Mouse (Mus musculus) brain, embryonic 14.5 days (tissue): Measurements from ENCODE around the gene Nmnat1.

Experiments
- CTCF ChIP-seq: fragments of 200-500 bp; IDR thresholded peaks from 2 replicates; pipeline ENCODE4 v1.5.1; 2012; ENCODE audit warnings: inconsistent platforms, mild to moderate bottlenecking, moderate library complexity, borderline replicate concordance; ENCODE audit not compliant: insufficient read depth, insufficient read length; ENCODE audit errors: extremely low read depth
- POLR2A ChIP-seq: fragments of 200-500 bp; IDR thresholded peaks from 2 replicates; pipeline ENCODE4 v1.6.1; 2012; ENCODE audit warnings: mild to moderate bottlenecking, inconsistent platforms, borderline replicate concordance; ENCODE audit not compliant: poor library complexity, insufficient read depth, insufficient read length, severe bottlenecking; ENCODE audit errors: extremely low read depth

GRCm38 (mm10) chr4:149518351-149519220, 33.6 kb upstream of the Nmnat1 start:
- TF ChIP-seq POLR2A (no peak), CTCF (no peak)
